Mouse (Mus musculus): Measurements from ENCODE around the gene Igfals. TPM values are rescaled to one million over a fixed set of nuclear protein-coding genes. Genes with fewer than 3 reads are reported as not detected.

Igfals gene
- polyA plus RNA-seq, 1 experiment = not detected

DNA sequence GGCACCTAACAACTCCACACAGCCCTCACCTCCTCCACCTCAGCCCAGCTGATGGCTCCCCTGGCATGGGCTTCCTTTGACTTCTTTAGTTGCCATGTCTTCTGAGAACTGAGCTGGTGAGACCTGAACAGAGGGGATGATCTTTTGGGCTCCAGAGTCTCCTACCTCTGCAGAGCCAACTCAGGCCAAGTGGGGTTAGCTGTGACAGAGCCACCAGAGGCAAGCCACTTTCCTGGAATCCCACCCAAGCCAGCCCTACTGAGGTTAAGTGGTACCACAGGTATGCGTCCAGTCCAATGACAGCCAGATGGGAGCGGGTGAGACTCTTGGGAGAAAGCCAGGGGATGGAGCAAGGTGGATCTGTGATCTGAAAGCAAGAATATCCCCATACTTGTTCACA lies 27.5 kb downstream of the Igfals start:
- Histone ChIP-seq H3K4me1 (ENCODE audit: control insufficient read depth, insufficient read depth, low read length) (no peaks in the 10 kb centered on the region; the same call in 1 of the 2 replicates), H3K27ac (ENCODE audit: control insufficient read depth, insufficient read depth, low read depth, low read length, poor library complexity) (no peak overlapping the region), H3K4me3 (replicated peaks; ENCODE audit: control insufficient read depth, low read depth, low read length) (no peak overlapping the region)
- TF ChIP-seq POLR2A (IDR thresholded peaks at IDR 0.05; ENCODE audit: borderline replicate concordance, control insufficient read depth, low read depth, low read length) (no peak), CTCF (IDR thresholded peaks at IDR 0.05; ENCODE audit: control insufficient read depth, insufficient read depth, low read length) (no peak)
- 96% methylated on average over 2 of the region's 2 CpGs for WGBS

DNA sequence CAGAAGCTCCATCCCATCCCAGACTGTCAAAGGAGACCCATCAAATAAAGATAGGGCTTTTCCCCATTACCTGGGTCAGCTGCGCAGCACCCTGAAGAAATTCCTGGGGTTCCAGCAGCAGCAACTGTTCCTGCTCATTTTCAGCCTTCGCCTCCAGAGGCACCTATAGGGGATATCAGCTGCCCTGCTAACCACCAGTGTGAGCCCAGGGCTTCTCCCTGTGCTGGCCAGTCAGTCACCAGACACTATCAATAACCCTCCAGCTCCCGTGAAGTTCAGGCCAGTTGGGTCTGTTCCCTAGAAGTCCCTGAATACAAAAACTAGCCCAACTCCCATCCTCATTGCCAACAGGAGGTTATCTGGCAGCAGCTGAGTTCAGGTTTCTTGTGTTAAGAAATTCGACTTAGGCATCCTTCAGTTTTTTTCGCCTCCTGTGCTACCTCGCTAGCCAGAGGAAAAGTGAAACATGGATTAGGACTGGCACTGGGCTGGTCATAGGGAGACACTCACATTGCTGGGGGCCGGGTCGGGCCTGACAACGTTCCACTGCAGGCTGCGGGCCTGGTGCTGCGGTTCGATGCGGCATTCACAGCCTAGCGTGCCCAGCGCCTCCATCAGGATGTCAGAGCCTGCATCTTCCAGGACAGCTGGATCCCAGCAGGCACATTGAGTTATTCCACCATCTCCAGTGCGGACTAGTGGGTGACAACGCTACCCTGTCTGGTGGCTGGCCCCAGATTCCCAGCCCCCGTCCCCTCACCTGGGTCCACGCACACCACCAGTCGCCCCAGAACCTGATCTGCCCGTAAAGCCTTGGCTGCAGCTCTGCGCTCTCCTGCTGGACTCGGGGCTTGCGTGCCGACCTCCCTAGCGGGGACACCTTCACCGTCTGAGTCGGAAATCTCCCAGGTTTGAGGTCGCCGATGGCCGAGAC lies 28.5 kb downstream of the Igfals start:
- H3K4me3 ChIP-seq (replicated peaks; ENCODE audit: control insufficient read depth, low read depth, low read length) = peak overlapping the region; percentile 80
- H3K4me1 ChIP-seq (ENCODE audit: control insufficient read depth, insufficient read depth, low read length) = no peaks in the 10 kb centered on the region; the same call in 1 of the 2 replicates
- WGBS = 10% methylated on average over 31 of the region's 31 CpGs
- H3K27ac ChIP-seq (ENCODE audit: control insufficient read depth, insufficient read depth, low read depth, low read length, poor library complexity) = peak overlapping the region; percentile 83
- TF ChIP-seq POLR2A (IDR thresholded peaks at IDR 0.05; ENCODE audit: borderline replicate concordance, control insufficient read depth, low read depth, low read length) = no peak
- no peak for TF ChIP-seq CTCF (IDR thresholded peaks at IDR 0.05; ENCODE audit: control insufficient read depth, insufficient read depth, low read length)

DNA sequence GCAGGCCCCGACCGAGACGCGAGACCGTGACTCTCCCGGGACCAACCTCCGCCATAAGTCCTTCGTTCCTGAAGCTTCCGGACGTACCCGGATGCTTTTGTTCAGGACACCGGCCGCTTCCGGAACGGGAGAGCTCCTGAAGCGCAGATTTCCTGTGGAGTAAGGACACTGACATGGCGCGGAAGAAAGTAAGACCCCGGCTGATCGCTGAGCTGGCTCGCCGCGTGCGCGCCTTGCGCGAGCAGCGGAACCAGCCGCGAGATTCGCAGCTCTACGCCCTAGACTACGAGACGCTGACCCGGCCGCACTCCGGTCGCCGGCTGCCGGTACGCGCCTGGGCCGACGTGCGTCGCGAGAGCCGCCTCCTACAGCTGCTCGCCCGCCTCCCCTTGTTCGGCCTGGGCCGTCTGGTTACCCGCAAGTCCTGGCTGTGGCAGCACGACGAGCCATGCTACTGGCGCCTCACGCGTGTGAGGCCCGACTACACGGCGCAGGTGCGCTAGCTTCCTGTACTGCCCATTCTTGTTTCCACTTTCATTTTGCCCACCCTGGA lies 29.3 kb downstream of the Igfals start, which contains the start of the genes Eme2 and Mrps34:
Gene Eme2, minus strand, starts transcription at position 93 of the 553 bp plus-strand sequence.
Gene Mrps34, plus strand, starts transcription at position 122 of the 553 bp plus-strand sequence.
- TF ChIP-seq POLR2A (IDR thresholded peaks at IDR 0.05; ENCODE audit: borderline replicate concordance, control insufficient read depth, low read depth, low read length) (peak; percentile 66; the same call in 1 of the 2 replicates), CTCF (IDR thresholded peaks at IDR 0.05; ENCODE audit: control insufficient read depth, insufficient read depth, low read length) (no peak)
- H3K4me1 ChIP-seq (ENCODE audit: control insufficient read depth, insufficient read depth, low read length) = no peaks in the 10 kb centered on the region; the same call in 1 of the 2 replicates
- under 1% methylated on average over 62 of the region's 62 CpGs for WGBS
- peak within 1 kb of the TSS; percentile 83 for H3K27ac ChIP-seq (ENCODE audit: control insufficient read depth, insufficient read depth, low read depth, low read length, poor library complexity)
- H3K4me3 ChIP-seq (replicated peaks; ENCODE audit: control insufficient read depth, low read depth, low read length) = peak within 1 kb of the TSS; percentile 80

- 4% methylated on average over 23 of the region's 23 CpGs for WGBS
- Histone ChIP-seq H3K27ac (ENCODE audit: control insufficient read depth, insufficient read depth, low read depth, low read length, poor library complexity) (peak overlapping the region; percentile 83), H3K4me3 (replicated peaks; ENCODE audit: control insufficient read depth, low read depth, low read length) (peak overlapping the region; percentile 80), H3K4me1 (ENCODE audit: control insufficient read depth, insufficient read depth, low read length) (no peaks in the 10 kb centered on the region; the same call in 1 of the 2 replicates)
- TF ChIP-seq CTCF (IDR thresholded peaks at IDR 0.05; ENCODE audit: control insufficient read depth, insufficient read depth, low read length) (no peak), POLR2A (IDR thresholded peaks at IDR 0.05; ENCODE audit: borderline replicate concordance, control insufficient read depth, low read depth, low read length) (no peak)
Observed at GRCm38 (mm10) chr17:24895571-24896240, 29.9 kb downstream of the Igfals start.

GRCm38 (mm10) chr17:24896241-24896992 lies 30.6 kb downstream of the Igfals start, which contains the start of gene Nme3:
TSS of gene Nme3 (plus strand) at chr17:24896500.
- Histone ChIP-seq H3K27ac (ENCODE audit: control insufficient read depth, insufficient read depth, low read depth, low read length, poor library complexity) (peak within 1 kb of the TSS; percentile 83), H3K4me3 (replicated peaks; ENCODE audit: control insufficient read depth, low read depth, low read length) (peak within 1 kb of the TSS; percentile 80), H3K4me1 (ENCODE audit: control insufficient read depth, insufficient read depth, low read length) (no peaks in the 10 kb centered on the region; the same call in 1 of the 2 replicates)
- peak; percentile 47; the same call in 1 of the 2 replicates for TF ChIP-seq POLR2A (IDR thresholded peaks at IDR 0.05; ENCODE audit: borderline replicate concordance, control insufficient read depth, low read depth, low read length)
- no peak for TF ChIP-seq CTCF (IDR thresholded peaks at IDR 0.05; ENCODE audit: control insufficient read depth, insufficient read depth, low read length)
- 2% methylated on average over 50 of the region's 50 CpGs for WGBS

GRCm38 (mm10) chr17:24896993-24897269 lies 31.1 kb downstream of the Igfals start:
- WGBS = 52% methylated on average over 11 of the region's 11 CpGs
- Histone ChIP-seq H3K4me1 (ENCODE audit: control insufficient read depth, insufficient read depth, low read length) (no peaks in the 10 kb centered on the region; the same call in 1 of the 2 replicates), H3K27ac (ENCODE audit: control insufficient read depth, insufficient read depth, low read depth, low read length, poor library complexity) (peak overlapping the region; percentile 83), H3K4me3 (replicated peaks; ENCODE audit: control insufficient read depth, low read depth, low read length) (peak overlapping the region; percentile 80)
- TF ChIP-seq POLR2A (IDR thresholded peaks at IDR 0.05; ENCODE audit: borderline replicate concordance, control insufficient read depth, low read depth, low read length) (no peak), CTCF (IDR thresholded peaks at IDR 0.05; ENCODE audit: control insufficient read depth, insufficient read depth, low read length) (no peak)

- WGBS = 89% methylated on average over 4 of the region's 4 CpGs
- Histone ChIP-seq H3K4me1 (ENCODE audit: control insufficient read depth, insufficient read depth, low read length) (peaks cover 3% of the 10 kb centered on the region; the same call in 1 of the 2 replicates), H3K27ac (ENCODE audit: control insufficient read depth, insufficient read depth, low read depth, low read length, poor library complexity) (peak overlapping the region; percentile 24; the same call in 1 of the 2 replicates), H3K4me3 (replicated peaks; ENCODE audit: control insufficient read depth, low read depth, low read length) (peak overlapping the region; percentile 36)
- TF ChIP-seq POLR2A (IDR thresholded peaks at IDR 0.05; ENCODE audit: borderline replicate concordance, control insufficient read depth, low read depth, low read length) (no peak), CTCF (IDR thresholded peaks at IDR 0.05; ENCODE audit: control insufficient read depth, insufficient read depth, low read length) (no peak)
Observed at GRCm38 (mm10) chr17:24897600-24897999, 31.8 kb downstream of the Igfals start.

Measured in bone marrow, adult 2 months (tissue).